Mouse (Mus musculus): ENCODE data around the gene Gna13. TPM values are rescaled to one million over a fixed set of nuclear protein-coding genes. Genes with fewer than 3 reads are reported as not detected.

Gna13 gene
- total RNA-seq, 1 experiment from 2014 or later = 95.4 TPM

DNA sequence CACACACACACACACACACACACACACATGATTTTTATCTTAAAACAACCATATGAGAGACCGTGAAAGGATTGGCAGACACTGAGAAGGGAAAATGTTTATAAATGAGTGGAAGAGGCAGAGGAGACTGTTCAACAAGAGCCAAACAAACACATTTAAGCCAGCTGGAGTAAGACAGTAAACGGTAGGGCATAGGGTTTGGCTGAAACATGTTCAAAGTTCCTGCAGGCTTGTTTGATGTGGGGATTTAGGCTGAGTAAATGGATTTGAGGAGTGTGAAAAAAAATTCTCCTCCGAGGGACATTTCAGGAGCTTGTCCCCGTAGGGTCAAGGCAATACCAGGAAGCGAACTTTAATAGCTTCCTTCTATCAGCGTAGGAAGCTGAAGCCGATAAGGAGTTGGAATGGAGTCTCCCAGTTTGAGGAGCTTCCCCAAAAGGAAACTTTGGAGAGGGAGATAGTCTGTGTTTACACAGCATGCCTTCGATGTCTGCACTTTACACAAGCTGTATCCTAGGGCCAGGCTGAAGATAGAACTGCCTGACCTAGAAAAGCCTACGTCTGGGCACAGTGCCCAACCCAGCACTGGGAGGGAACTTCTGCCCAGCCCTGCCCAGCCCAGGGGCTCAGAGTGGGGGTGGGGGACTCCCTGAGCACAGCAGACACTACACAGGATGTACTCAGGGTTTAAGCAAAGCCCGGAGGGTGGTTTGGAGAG is 15.2 kb upstream of the Gna13 start:
- ATAC-seq (ENCODE audit: extremely low read depth, insufficient number of reproducible peaks, low FRiP score, poor library complexity, severe bottlenecking) = peak; percentile 45; the same call in 1 of the 2 replicates

GRCm38 (mm10) chr11:109348408-109348807 is 14.2 kb upstream of the Gna13 start:
- no peak for ATAC-seq (ENCODE audit: extremely low read depth, insufficient number of reproducible peaks, low FRiP score, poor library complexity, severe bottlenecking)

DNA sequence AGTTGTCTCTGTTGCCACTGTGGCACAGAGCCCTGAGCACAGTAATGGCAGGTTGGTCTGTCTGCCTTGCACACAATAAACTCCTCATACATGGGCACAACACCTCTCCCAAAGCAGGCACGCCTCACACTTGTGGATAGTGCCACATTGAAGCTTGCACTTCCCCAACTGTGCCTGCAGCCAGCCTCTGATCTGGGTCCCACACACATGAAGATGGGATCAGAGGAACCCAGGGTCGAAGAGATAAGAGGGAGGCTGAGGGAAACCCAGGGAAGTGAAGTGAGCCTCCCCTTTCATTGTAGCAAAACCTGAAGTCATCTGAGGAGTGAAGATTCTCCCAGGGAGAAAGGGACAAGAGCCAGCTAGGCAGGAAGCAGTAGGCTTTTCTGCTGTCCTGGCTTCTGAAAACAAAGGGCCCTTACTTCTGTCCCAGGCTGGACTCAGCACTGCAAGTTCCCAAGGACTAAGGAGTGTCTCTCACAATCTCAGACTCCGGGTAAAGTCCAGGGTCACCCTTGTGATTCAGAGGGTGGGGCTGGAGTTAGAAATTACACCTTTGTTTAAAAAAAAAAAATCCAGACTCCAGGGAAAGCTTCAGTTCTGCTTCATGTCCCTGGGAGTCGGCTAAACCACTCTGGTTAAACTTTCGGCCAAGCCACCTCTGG is 12.8 kb upstream of the Gna13 start:
- no peak for ATAC-seq (ENCODE audit: extremely low read depth, insufficient number of reproducible peaks, low FRiP score, poor library complexity, severe bottlenecking)

DNA sequence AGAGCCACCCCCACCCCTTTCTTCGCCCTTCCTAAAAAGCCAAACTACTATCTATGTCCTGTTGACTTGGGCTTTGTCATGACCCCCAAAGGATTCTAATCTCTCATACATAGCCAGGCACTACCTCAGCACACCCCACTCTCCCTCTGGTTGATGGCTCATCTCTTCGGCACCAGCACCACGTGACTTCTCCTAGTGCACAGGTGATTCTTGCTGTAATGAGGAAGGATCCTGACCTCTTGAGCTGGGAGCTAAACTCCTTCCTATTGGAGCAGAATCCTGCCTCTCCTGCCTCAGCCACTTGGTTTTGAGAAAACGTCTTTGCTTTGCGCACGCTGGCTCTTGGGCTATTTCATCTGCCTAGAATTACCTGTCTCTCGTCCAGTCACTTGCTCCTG is 12.3 kb upstream of the Gna13 start:
- no peak for ATAC-seq (ENCODE audit: extremely low read depth, insufficient number of reproducible peaks, low FRiP score, poor library complexity, severe bottlenecking)

- ATAC-seq (ENCODE audit: extremely low read depth, insufficient number of reproducible peaks, low FRiP score, poor library complexity, severe bottlenecking) = no peak
These were observed 11.1 kb upstream of the Gna13 start for GRCm38 (mm10) chr11:109351489-109351888.

GRCm38 (mm10) chr11:109353391-109354235 is 9.0 kb upstream of the Gna13 start:
- ATAC-seq (ENCODE audit: extremely low read depth, insufficient number of reproducible peaks, low FRiP score, poor library complexity, severe bottlenecking) = no peak

DNA sequence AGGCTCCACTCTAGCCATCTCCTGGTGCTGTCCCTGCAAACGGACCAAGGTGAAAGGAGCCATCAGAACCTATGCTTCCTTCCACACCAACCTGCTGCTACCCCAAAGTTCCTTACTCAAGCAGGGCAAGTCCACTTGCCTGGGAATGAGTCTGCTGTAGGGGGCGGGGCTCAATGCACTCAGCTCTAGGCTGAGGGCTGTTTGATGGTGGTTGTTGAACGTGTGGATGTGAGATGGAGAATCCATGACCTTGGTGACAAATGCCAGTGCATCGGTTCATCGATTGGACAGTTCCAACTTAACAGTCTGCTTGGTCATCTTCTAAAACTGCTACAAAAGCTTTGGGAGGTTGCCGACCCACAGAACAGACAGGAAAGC is 8.4 kb upstream of the Gna13 start:
- ATAC-seq (ENCODE audit: extremely low read depth, insufficient number of reproducible peaks, low FRiP score, poor library complexity, severe bottlenecking) = no peak

DNA sequence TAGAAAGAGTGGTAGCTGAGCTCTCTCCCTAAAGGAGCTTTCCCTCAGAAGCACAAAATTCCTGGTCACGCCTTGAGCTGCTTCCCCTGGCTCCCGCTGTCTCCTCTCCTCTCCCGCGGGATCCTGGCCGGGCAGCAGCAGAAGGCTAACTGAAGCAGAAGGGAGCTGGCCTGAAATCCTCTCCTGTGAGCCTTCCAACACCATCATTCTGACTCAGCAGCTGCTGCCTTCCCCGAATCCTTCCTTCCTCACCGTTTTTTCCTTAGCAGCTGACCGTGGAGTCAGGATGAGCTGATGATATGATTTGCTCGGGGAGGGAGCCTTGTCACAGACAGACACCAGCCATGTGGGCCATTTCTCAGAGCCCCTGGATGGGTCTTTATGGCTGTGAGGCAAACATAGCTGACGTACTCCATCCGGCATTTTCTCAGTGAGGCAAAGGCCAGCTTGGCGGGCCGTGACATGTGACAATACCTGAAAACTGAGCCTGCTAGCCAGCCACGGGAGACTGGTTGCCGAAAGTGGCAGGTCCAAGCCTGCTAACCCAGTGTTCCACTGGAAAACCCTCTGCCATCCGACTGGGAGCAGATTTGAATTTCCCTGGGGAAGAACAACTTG is 6.8 kb upstream of the Gna13 start:
- ATAC-seq (ENCODE audit: extremely low read depth, insufficient number of reproducible peaks, low FRiP score, poor library complexity, severe bottlenecking) = no peak

- no peak for ATAC-seq (ENCODE audit: extremely low read depth, insufficient number of reproducible peaks, low FRiP score, poor library complexity, severe bottlenecking)
These were observed 5.5 kb upstream of the Gna13 start for GRCm38 (mm10) chr11:109357171-109357570.

- no peak for ATAC-seq (ENCODE audit: extremely low read depth, insufficient number of reproducible peaks, low FRiP score, poor library complexity, severe bottlenecking)
These were observed 4.1 kb upstream of the Gna13 start for GRCm38 (mm10) chr11:109358549-109358948.

- no peak for ATAC-seq (ENCODE audit: extremely low read depth, insufficient number of reproducible peaks, low FRiP score, poor library complexity, severe bottlenecking)
These were observed 3.4 kb upstream of the Gna13 start for GRCm38 (mm10) chr11:109359043-109359752.

GRCm38 (mm10) chr11:109360102-109360501 is 2.5 kb upstream of the Gna13 start:
- ATAC-seq (ENCODE audit: extremely low read depth, insufficient number of reproducible peaks, low FRiP score, poor library complexity, severe bottlenecking) = no peak

- no peak for ATAC-seq (ENCODE audit: extremely low read depth, insufficient number of reproducible peaks, low FRiP score, poor library complexity, severe bottlenecking)
These were observed 2.0 kb upstream of the Gna13 start for GRCm38 (mm10) chr11:109360581-109361040.

GRCm38 (mm10) chr11:109361241-109361630 is 1.4 kb upstream of the Gna13 start:
- no peak for ATAC-seq (ENCODE audit: extremely low read depth, insufficient number of reproducible peaks, low FRiP score, poor library complexity, severe bottlenecking)

GRCm38 (mm10) chr11:109361631-109362462 is 784 bp upstream of the Gna13 start:
- peak; percentile 32 for ATAC-seq (ENCODE audit: extremely low read depth, insufficient number of reproducible peaks, low FRiP score, poor library complexity, severe bottlenecking)

- ATAC-seq (ENCODE audit: extremely low read depth, insufficient number of reproducible peaks, low FRiP score, poor library complexity, severe bottlenecking) = peak; percentile 26
These were observed 831 bp downstream of the Gna13 start for GRCm38 (mm10) chr11:109363191-109364133.

DNA sequence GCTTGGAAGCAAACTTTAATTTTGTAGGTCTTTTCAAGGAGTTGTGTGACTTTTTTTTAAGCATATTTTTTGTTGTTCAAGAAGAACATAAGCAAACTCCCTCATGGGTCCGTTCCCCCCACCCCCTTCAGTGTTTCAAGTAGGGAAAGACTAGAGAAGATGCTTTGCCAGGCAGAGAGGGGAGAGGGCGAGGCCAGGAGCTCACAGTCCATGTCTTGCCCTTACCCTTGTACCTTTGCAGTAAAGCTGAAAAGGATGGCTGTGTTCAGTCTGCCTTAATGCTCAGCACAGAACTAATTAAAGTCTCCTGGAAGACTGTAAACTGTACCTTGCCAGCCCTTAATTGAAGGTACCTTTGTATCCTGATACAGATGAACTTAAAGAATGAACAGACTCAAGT is 1.7 kb downstream of the Gna13 start:
- no peak for ATAC-seq (ENCODE audit: extremely low read depth, insufficient number of reproducible peaks, low FRiP score, poor library complexity, severe bottlenecking)

Measured in neutrophil, adult 5-6 weeks (primary cell).